Mouse (Mus musculus): ENCODE results near the gene Pde11a. TPM values are rescaled to one million over a fixed set of nuclear protein-coding genes. Genes with fewer than 3 reads are reported as not detected.

Pde11a gene
- polyA plus RNA-seq, 1 experiment from 2014 or later = 1.1 TPM

Small RNAs within 50 kb of the gene (microRNA-seq; reads per million reads assigned to microRNA genes)
- gene Gm44337 = not detected

Other genes with a start within 250 kb of the Pde11a start
- not detected in 2 replicates for gene Cyct, start 21.7 kb upstream of the Pde11a start, polyA plus RNA-seq (2014; fragmentation: Nextera tagmentation; extraction: Ambion mirVana)
- 15.9 and 18.2 TPM in 2 replicates for gene Rbm45, start 31.2 kb upstream of the Pde11a start, polyA plus RNA-seq (2014; fragmentation: Nextera tagmentation; extraction: Ambion mirVana)
- gene Osbpl6, start 67.7 kb upstream of the Pde11a start, polyA plus RNA-seq (2014; fragmentation: Nextera tagmentation; extraction: Ambion mirVana) = 13.2 and 17.5 TPM in 2 replicates